Mouse (Mus musculus): ENCODE data around the gene Scimp.

Scimp gene

GRCm38 (mm10) chr11:70811471-70812240 lies 730 bp downstream of the Scimp start:
- DNase-seq (ENCODE audit: low spot score), result no peak

GRCm38 (mm10) chr11:70811041-70811440 lies 1.3 kb downstream of the Scimp start:
- no peak for DNase-seq (ENCODE audit: low spot score)

- DNase-seq (ENCODE audit: low spot score), result no peak
These were observed 3.4 kb downstream of the Scimp start for GRCm38 (mm10) chr11:70809011-70809410.

- no peak for DNase-seq (ENCODE audit: low spot score)
These were observed 4.3 kb downstream of the Scimp start for GRCm38 (mm10) chr11:70808101-70808500.

GRCm38 (mm10) chr11:70807630-70808029 lies 4.8 kb downstream of the Scimp start:
- no peak for DNase-seq (ENCODE audit: low spot score)

GRCm38 (mm10) chr11:70806697-70807096 lies 5.7 kb downstream of the Scimp start:
- DNase-seq (ENCODE audit: low spot score), result no peak

- no peak for DNase-seq (ENCODE audit: low spot score)
These were observed 6.7 kb downstream of the Scimp start for GRCm38 (mm10) chr11:70805641-70806175.

- no peak for DNase-seq (ENCODE audit: low spot score)
These were observed 8.0 kb downstream of the Scimp start for GRCm38 (mm10) chr11:70804395-70804794.

GRCm38 (mm10) chr11:70803711-70804200 lies 8.6 kb downstream of the Scimp start:
- DNase-seq (ENCODE audit: low spot score), result no peak

- DNase-seq (ENCODE audit: low spot score), result no peak
These were observed 9.5 kb downstream of the Scimp start for GRCm38 (mm10) chr11:70802865-70803261.

- DNase-seq (ENCODE audit: low spot score), result no peak
These were observed 10.1 kb downstream of the Scimp start for GRCm38 (mm10) chr11:70802208-70802864.

- no peak for DNase-seq (ENCODE audit: low spot score)
These were observed 20.0 kb downstream of the Scimp start for GRCm38 (mm10) chr11:70792409-70792808.

- DNase-seq (ENCODE audit: low spot score), result no peak
These were observed 20.7 kb downstream of the Scimp start for GRCm38 (mm10) chr11:70791676-70792075.

- DNase-seq (ENCODE audit: low spot score), result no peak
These were observed 21.4 kb downstream of the Scimp start for GRCm38 (mm10) chr11:70790874-70791551.

- DNase-seq (ENCODE audit: low spot score), result no peak
These were observed 22.0 kb downstream of the Scimp start for GRCm38 (mm10) chr11:70790426-70790825.

- no peak for DNase-seq (ENCODE audit: low spot score)
These were observed 23.3 kb downstream of the Scimp start for GRCm38 (mm10) chr11:70788972-70789655.

GRCm38 (mm10) chr11:70787052-70787451 lies 25.3 kb downstream of the Scimp start:
- DNase-seq (ENCODE audit: low spot score), result no peak

GRCm38 (mm10) chr11:70785908-70786307 lies 26.5 kb downstream of the Scimp start:
- DNase-seq (ENCODE audit: low spot score), result no peak

GRCm38 (mm10) chr11:70778058-70778457 lies 34.3 kb downstream of the Scimp start:
- peak; percentile 66 for DNase-seq (ENCODE audit: low spot score)

GRCm38 (mm10) chr11:70777634-70778033 lies 34.8 kb downstream of the Scimp start:
- no peak for DNase-seq (ENCODE audit: low spot score)

- peak; percentile 62 for DNase-seq (ENCODE audit: low spot score)
These were observed 35.4 kb downstream of the Scimp start for GRCm38 (mm10) chr11:70776830-70777571.

All from adipocyte (in vitro differentiated cells).